Mouse (Mus musculus) neural tube, embryonic 11.5 days (tissue): Measurements from ENCODE around the gene Snx17. TPM values are rescaled to one million over a fixed set of nuclear protein-coding genes. Genes with fewer than 3 reads are reported as not detected.

Experiments used
- ATAC-seq: fragments of 200-750 bp; cut with Nextera tagmentation; 2 replicates; pipeline ENCODE4 v1.8.0; 2017; ENCODE audit warnings: moderate number of reproducible peaks, mild to moderate bottlenecking, moderate TSS enrichment, moderate library complexity; ENCODE audit not compliant: insufficient read depth, low FRiP score, low TSS enrichment
- DNase-seq: peaks from one replicate; pipeline ENCODE4 v3.0.0-alpha.2; 2015; ENCODE audit warnings: low spot score
- H3K27ac ChIP-seq: fragments of 300-500 bp; sonication (generic); 2 replicates; pipeline ENCODE4 v1.5.1; 2014; ENCODE audit warnings: low read depth, mild to moderate bottlenecking, low read length
- H3K27me3 ChIP-seq: fragments of 300-500 bp; sonication (generic); 2 replicates; pipeline ENCODE4 v1.6.1; 2014; ENCODE audit warnings: mild to moderate bottlenecking, low read length, mixed read lengths; ENCODE audit not compliant: control insufficient read depth, insufficient read depth
- H3K36me3 ChIP-seq: fragments of 300-500 bp; sonication (generic); 2 replicates; pipeline ENCODE4 v1.6.1; 2014; ENCODE audit warnings: mild to moderate bottlenecking, low read length, moderate library complexity, mixed read lengths; ENCODE audit not compliant: control insufficient read depth, insufficient read depth
- H3K4me1 ChIP-seq: fragments of 300-500 bp; sonication (generic); 2 replicates; pipeline ENCODE4 v1.6.1; 2014; ENCODE audit warnings: low read length, mixed read lengths; ENCODE audit not compliant: control insufficient read depth, insufficient read depth
- H3K4me2 ChIP-seq: fragments of 300-500 bp; sonication (generic); 2 replicates; pipeline ENCODE4 v1.6.1; 2014; ENCODE audit warnings: low read depth, mild to moderate bottlenecking, moderate library complexity
- H3K4me3 ChIP-seq: fragments of 300-500 bp; sonication (generic); 2 replicates; pipeline ENCODE4 v1.5.1; 2014; ENCODE audit warnings: low read depth, low read length
- H3K9ac ChIP-seq: fragments of 300-500 bp; sonication (generic); 2 replicates; pipeline ENCODE4 v1.6.1; 2014; ENCODE audit warnings: mild to moderate bottlenecking, low read length
- H3K9me3 ChIP-seq: fragments of 300-500 bp; sonication (generic); 2 replicates; pipeline ENCODE4 v1.6.1; 2016; ENCODE audit warnings: low read length; ENCODE audit not compliant: control insufficient read depth
- WGBS: fragments of 180-500 bp; shearing (Covaris S2); extraction: QIAGEN DNeasy Blood & Tissue Kit; methylation state at CpG from one replicate; pipeline ENCODE4 v1.1.7; 2014; 5-methylcytosine and 5-hydroxymethylcytosine counted together
- polyA plus RNA-seq: library from polyadenylated mRNA; unstranded; fragments of >200 nt; fragmentation: Nextera tagmentation; extraction: Ambion mirVana; gene quantifications from 2 replicates; pipeline ENCODE4 v1.2.1, GENCODE M21; 2014

Snx17 gene
- 134 and 137 TPM in 2 replicates for polyA plus RNA-seq

GRCm38 (mm10) chr5:31192939-31193630, at the start of gene Snx17, which contains the start of gene Eif2b4:
Gene Snx17, plus strand, starts transcription at chr5:31193227.
Gene Eif2b4, minus strand, starts transcription at chr5:31193430.
- peak; percentile 98 for DNase-seq
- peak within 1 kb of the TSS; percentile 30; the same call in 1 of the 2 replicates for H3K27ac ChIP-seq
- H3K9ac ChIP-seq = peak within 1 kb of the TSS; percentile 89
- peak; percentile 96 for ATAC-seq
- H3K9me3 ChIP-seq = no peaks in the 10 kb centered on the region
- peak within 1 kb of the TSS; percentile 84 for H3K4me3 ChIP-seq
- 0% methylated on average over 48 of the region's 48 CpGs for WGBS
- H3K36me3 ChIP-seq = peaks cover 25% of the 10 kb centered on the region
- peak within 1 kb of the TSS; percentile 93 for H3K4me2 ChIP-seq
- peaks cover 11% of the 10 kb centered on the region for H3K4me1 ChIP-seq
- no peaks in the 10 kb centered on the region for H3K27me3 ChIP-seq

DNA sequence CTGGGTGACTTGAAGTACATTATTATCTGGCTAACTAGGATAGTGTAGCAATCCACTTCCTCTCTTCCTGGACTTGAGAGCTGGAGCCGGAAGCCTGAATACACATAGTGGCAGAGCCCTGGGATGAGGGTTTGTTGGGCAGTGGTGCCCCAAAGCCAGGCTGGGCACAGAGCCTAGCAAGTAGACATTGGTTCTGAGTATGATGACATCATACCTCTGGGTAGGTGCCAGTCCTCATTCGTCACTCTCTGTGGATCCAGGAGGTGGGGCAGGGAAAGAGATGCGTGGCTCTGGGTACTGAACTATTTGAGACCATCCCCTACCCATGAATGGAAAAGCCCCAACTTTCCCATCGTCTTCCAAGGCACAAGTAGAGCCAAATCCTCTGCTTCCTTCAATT, 43.2 kb upstream of the Snx17 start:
- Histone ChIP-seq H3K9ac (no peak overlapping the region), H3K27me3 (no peaks in the 10 kb centered on the region), H3K9me3 (no peaks in the 10 kb centered on the region), H3K4me3 (no peak overlapping the region), H3K27ac (no peak overlapping the region), H3K4me1 (peaks cover 4% of the 10 kb centered on the region), H3K36me3 (peaks cover 3% of the 10 kb centered on the region; the same call in 1 of the 2 replicates), H3K4me2 (no peak overlapping the region)
- ATAC-seq (no peak), DNase-seq (no peak)
- 90% methylated on average over 4 of the region's 4 CpGs for WGBS

- Histone ChIP-seq H3K9ac (no peak overlapping the region), H3K27ac (no peak overlapping the region), H3K4me2 (no peak overlapping the region), H3K4me1 (peaks cover 4% of the 10 kb centered on the region), H3K36me3 (peaks cover 3% of the 10 kb centered on the region; the same call in 1 of the 2 replicates), H3K9me3 (no peaks in the 10 kb centered on the region), H3K4me3 (no peak overlapping the region), H3K27me3 (no peaks in the 10 kb centered on the region)
- WGBS = 98% methylated on average over 3 of the region's 3 CpGs
- ATAC-seq (no peak), DNase-seq (no peak)
These were observed 41.3 kb upstream of the Snx17 start for GRCm38 (mm10) chr5:31151746-31152145.

GRCm38 (mm10) chr5:31153516-31154151, 39.4 kb upstream of the Snx17 start:
- H3K9ac ChIP-seq = peak overlapping the region; percentile 65
- DNase-seq (no peak), ATAC-seq (0 out of 2 replicates have a peak, but pooled peaks have one; percentile 20)
- WGBS = 40% methylated on average over 6 of the region's 6 CpGs
- H3K27ac ChIP-seq = no peak overlapping the region
- peaks cover 8% of the 10 kb centered on the region; the same call in 1 of the 2 replicates for H3K36me3 ChIP-seq
- peak overlapping the region; percentile 53 for H3K4me3 ChIP-seq
- H3K4me1 ChIP-seq = peaks cover 4% of the 10 kb centered on the region
- H3K4me2 ChIP-seq = peak overlapping the region; percentile 84
- no peaks in the 10 kb centered on the region for H3K27me3 ChIP-seq
- no peaks in the 10 kb centered on the region for H3K9me3 ChIP-seq

- peak within 1 kb of the TSS; percentile 84 for H3K4me2 ChIP-seq
- H3K4me3 ChIP-seq = peak within 1 kb of the TSS; percentile 53
- H3K36me3 ChIP-seq = peaks cover 13% of the 10 kb centered on the region
- no peaks in the 10 kb centered on the region for H3K9me3 ChIP-seq
- no peak within 1 kb of the TSS; the same call in 1 of the 2 replicates for H3K27ac ChIP-seq
- WGBS = under 1% methylated on average over 19 of the region's 19 CpGs
- peak within 1 kb of the TSS; percentile 65 for H3K9ac ChIP-seq
- ATAC-seq = peak; percentile 94
- H3K27me3 ChIP-seq = no peaks in the 10 kb centered on the region
- H3K4me1 ChIP-seq = peaks cover 4% of the 10 kb centered on the region
- peak; percentile 83 for DNase-seq
These were observed 38.9 kb upstream of the Snx17 start, which contains the start of gene Mpv17 for GRCm38 (mm10) chr5:31154152-31154553. Gene Mpv17, minus strand, starts transcription at chr5:31154251.

- H3K36me3 ChIP-seq = peaks cover 34% of the 10 kb centered on the region
- DNase-seq = no peak
These were observed 30.6 kb upstream of the Snx17 start for GRCm38 (mm10) chr5:31162462-31162861.

DNA sequence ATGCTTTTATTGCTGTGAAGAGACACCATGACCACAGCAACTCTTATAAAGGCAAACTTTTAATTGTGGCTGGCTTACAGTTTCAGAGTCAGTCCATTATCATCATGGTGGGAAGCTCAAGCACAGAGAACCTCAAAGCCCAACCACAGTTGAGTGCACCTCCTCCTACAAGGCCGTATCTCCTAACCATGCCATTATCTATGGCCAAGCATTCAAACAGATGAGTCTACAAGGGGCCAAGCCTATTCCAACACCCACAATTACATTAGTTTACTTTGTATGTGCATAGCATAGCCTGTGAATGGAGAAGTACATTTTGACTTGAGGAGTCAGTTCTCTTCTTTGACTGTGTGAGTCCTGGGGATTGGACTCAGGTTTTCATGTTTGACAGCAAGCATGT, 28.1 kb upstream of the Snx17 start:
- Histone ChIP-seq H3K9ac (no peak overlapping the region), H3K4me2 (no peak overlapping the region), H3K4me1 (no peaks in the 10 kb centered on the region), H3K27ac (no peak overlapping the region), H3K36me3 (peaks cover 35% of the 10 kb centered on the region), H3K9me3 (no peaks in the 10 kb centered on the region), H3K27me3 (no peaks in the 10 kb centered on the region), H3K4me3 (no peak overlapping the region)
- DNase-seq = no peak
- no peak for ATAC-seq
- 90% methylated on average over 1 of the region's 1 CpGs for WGBS

More at GRCm38 (mm10) chr5:31162462-31162861, 30.6 kb upstream of the Snx17 start:
- Histone ChIP-seq H3K4me3 (no peak overlapping the region), H3K9me3 (no peaks in the 10 kb centered on the region), H3K4me2 (no peak overlapping the region), H3K9ac (no peak overlapping the region), H3K27ac (no peak overlapping the region), H3K4me1 (no peaks in the 10 kb centered on the region), H3K27me3 (no peaks in the 10 kb centered on the region)
- ATAC-seq = no peak

GRCm38 (mm10) chr5:31168630-31169029, 24.4 kb upstream of the Snx17 start:
- H3K27me3 ChIP-seq = no peaks in the 10 kb centered on the region
- peaks cover 38% of the 10 kb centered on the region for H3K36me3 ChIP-seq
- WGBS = 93% methylated on average over 4 of the region's 4 CpGs
- no peak for DNase-seq
- no peak for ATAC-seq
- no peaks in the 10 kb centered on the region for H3K9me3 ChIP-seq
- H3K27ac ChIP-seq = no peak overlapping the region
- no peak overlapping the region for H3K4me3 ChIP-seq
- no peak overlapping the region for H3K4me2 ChIP-seq
- H3K9ac ChIP-seq = no peak overlapping the region
- no peaks in the 10 kb centered on the region for H3K4me1 ChIP-seq
